Mouse (Mus musculus): Measurements from ENCODE around the gene Pigo.

- TF ChIP-seq CTCF (IDR thresholded peaks at IDR 0.05; ENCODE audit: control insufficient read depth, insufficient read depth, insufficient replicate concordance, low read depth, low read length) (0 out of 2 replicates have a peak, but pooled peaks have one; percentile 7), POLR2A (IDR thresholded peaks at IDR 0.05; ENCODE audit: control insufficient read depth, low read depth, low read length) (peak; percentile 70)
Observed at GRCm38 (mm10) chr4:42999451-43000140, 26.0 kb downstream of the Pigo start.

All from testis, adult 2 months (tissue).